Mouse (Mus musculus) lung, adult 18-20 months (tissue): ENCODE data around the gene Plxnb3.
"Not testable (repeated sequence)": the region's sequence is repeated elsewhere in the genome, so short reads cannot be mapped to it uniquely, and the experiment has no call there.

Experiments
- DNase-seq, 2 experiments: peaks; one replicate each; pipeline ENCODE4 v3.0.0; 2022; ENCODE audit warnings: mixed read lengths in 2 of 2

The Plxnb3 gene

DNA sequence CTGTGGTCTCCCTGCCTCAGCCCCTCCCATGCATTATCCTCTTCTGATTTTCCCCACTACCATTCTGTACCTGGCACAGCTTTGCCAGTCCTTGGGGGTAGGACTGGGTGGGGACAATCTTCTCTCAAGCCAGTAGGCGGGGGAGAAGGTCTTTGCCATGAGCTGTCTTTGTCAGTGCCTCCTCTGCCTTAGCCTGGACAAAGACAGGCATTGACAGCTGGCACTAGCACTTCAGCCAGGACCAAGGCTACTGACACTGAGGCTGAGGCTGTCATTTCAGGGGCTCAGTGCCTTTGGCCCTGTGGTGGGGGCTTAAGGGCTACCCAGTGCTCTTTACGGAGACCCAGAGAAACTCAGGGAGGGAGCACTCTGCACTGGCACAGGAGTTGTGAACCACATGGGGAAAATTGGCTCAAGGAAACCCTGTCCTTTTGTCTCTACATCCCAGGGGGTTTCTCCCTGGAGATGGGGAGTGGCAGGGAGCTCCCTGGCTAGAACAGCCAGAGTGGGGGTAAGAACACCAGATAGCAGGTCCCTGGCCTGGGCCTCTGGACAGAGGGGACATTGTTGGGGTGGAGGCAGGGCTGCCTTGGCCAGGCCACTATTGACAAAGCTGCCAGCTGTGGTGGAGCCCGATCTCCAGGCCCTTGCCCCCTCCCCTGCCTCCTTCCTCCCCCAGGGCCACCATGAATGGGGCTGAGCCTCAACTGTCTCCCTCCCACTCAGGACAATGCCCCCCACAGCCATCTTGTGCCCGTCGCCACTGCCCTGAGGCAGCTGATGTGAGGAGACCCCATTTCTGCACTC lies at the start of gene Plxnb3:
Plxnb3 (plus strand) TSS at position 757 of the 807 bp plus-strand sequence.
- DNase-seq, result no peak

DNA sequence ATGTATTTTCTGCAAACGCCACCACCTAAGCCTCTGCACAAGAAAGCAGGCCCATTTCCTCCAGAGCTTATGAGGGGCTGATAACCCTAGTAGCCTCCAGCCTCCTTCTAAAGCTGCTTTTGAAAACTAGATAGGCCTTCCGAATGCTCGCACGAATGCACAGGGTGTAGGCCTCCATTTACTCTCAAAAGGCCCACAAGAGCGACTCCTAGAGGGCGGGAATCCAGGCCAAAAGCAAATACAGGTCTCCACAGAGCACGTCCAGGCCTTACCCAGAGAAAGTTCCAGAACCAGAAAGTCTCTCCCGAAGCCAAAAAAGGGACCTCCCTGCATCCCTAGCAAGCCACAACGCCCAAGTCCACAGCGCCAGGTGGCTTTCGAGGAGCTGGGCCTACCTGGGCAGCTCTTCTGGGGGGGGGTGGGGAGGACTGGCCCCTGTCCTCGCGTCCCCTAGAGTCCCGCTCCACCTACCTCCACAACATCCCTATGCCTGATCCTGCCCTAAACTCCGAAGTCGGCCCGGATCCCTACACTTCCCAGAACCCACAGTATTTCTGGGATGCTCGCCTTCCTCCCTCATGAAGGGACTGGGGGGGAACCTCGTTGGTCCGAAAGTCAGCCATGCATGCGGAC lies 41.3 kb upstream of the Plxnb3 start:
- peak; percentile 32 to 60 for DNase-seq

DNA sequence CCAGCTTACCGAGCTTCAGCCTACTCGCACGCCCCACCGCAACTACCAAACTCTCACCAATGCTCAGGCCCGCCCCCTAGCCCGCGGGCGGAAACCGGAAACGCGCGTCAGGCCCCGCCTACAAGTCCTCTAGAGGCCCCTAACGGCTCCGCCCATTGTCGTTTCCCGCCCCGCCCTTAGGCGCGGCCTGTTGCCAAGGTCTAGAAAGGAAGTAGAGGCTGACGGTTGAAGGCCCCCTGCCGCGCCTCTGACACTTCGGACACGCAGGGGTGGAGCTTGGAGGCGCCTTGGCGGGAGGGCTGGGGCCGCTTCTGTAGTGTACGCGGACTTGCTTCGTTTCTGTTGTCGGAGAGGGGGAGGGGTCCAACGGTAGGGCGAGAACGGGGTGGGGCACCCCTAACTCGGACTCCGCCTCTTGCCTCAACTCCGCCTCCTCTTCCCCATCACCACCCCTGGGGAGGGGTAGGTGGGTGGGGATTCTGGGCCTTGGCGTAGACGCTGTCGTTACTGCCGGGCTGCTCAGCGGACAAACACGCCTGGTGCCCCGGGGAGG lies 40.7 kb upstream of the Plxnb3 start, which contains the start of the genes Bcap31 and Abcd1:
Bcap31 (minus strand) TSS at position 67 of the 553 bp plus-strand sequence.
Abcd1 (plus strand) TSS at position 489 of the 553 bp plus-strand sequence.
- DNase-seq, result peak; percentile 95 to 96

DNA sequence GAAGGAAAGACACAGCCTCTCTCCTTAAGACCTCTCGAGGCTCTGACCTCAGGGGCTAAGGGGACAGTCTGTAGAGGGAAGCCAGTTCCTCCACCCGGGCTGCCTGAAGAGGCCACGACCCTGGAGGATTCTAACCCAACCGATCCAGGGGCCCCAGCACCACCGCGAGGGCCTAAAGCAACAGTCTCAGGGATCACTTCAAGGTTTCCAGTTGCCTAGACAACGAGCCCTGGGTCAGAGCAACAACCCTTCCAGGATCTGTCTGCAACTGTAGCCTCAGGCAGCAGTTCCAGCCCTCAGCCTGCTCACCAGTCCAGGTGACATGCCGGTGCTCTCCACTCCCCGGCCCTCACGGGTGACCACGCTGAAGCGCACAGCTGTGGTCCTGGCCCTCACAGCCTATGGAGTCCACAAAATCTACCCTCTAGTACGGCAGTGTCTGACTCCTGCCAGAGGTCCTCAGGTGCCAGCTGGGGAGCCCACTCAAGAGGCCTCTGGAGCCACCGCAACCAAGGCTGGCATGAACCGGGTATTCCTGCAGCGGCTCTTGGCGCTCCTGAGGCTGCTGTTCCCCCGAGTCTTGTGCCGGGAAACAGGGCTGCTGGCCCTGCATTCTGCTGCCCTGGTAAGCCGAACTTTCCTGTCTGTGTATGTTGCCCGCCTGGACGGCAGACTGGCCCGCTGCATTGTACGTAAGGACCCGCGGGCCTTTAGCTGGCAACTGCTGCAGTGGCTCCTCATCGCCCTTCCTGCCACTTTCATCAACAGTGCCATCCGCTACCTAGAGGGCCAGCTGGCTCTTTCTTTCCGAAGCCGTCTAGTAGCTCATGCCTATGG lies 40.0 kb upstream of the Plxnb3 start:
- DNase-seq, result peak; percentile 11 to 17

DNA sequence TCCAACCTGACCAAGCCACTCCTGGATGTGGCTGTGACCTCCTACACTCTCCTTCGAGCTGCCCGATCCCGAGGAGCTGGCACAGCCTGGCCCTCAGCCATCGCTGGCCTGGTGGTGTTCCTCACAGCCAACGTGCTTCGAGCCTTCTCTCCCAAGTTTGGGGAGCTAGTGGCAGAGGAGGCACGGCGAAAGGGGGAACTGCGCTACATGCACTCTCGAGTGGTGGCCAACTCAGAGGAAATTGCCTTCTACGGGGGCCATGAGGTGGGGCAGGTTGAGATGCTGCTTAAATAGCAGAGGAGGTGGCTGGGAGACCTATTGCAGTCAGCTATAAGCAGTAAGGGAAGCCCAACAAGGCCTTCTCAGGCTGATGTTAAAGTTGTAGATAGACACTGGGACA lies 39.2 kb upstream of the Plxnb3 start:
- peak in 1 of 2 experiments; percentile 29 for DNase-seq

- peak; percentile 4 to 23 for DNase-seq
These were observed 38.6 kb upstream of the Plxnb3 start for GRCm38 (mm10) chrX:73718271-73718670.

- DNase-seq, result peak; percentile 51 to 65
These were observed 38.1 kb upstream of the Plxnb3 start for GRCm38 (mm10) chrX:73718686-73719362.

DNA sequence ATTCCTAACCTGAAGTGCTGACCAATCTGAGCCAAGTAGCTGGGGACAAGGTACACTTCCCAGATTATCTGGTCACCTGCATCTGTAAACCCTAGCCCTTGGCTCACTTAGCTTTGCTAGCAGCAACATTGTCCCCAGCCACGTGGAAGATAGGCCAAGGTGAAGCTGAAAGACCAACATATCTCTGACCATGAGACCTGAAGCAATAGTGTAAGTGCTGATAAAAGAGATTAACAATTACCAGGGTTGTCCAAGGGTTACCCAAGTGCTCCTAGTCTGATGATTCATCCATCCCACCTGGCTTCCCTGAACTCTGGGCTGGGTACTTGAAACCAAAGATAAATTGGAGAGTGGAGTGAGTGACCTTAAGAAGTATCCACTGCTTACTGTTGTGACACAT lies 26.0 kb upstream of the Plxnb3 start:
- no peak for DNase-seq

DNA sequence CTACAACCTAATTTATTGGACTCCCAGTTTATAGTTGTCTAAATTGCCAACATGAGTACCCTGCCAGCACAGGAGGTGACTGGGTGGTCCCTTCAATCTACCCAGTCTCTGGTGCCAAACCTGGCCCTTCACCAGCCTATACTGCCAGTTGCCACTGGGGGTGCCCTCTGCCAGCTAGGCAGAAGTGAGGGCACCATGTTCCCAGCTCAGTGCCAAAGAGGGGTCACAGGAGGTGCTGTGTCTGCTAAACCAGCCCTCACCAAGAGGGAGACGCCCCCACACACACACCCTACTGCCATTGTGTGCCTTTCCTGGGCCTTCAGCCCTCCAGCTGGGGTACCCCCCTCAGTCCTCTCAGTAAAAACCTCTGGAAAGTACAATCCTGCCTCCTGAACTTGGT lies 18.7 kb upstream of the Plxnb3 start:
- no peak for DNase-seq

- no peak for DNase-seq
These were observed 17.7 kb upstream of the Plxnb3 start for GRCm38 (mm10) chrX:73739151-73739550.

- not testable (repeated sequence) for DNase-seq
These were observed 17.0 kb upstream of the Plxnb3 start for GRCm38 (mm10) chrX:73739841-73740240.

- DNase-seq, result peak in 1 of 2 experiments; percentile 12
These were observed 12.0 kb upstream of the Plxnb3 start for GRCm38 (mm10) chrX:73744774-73745481.

DNA sequence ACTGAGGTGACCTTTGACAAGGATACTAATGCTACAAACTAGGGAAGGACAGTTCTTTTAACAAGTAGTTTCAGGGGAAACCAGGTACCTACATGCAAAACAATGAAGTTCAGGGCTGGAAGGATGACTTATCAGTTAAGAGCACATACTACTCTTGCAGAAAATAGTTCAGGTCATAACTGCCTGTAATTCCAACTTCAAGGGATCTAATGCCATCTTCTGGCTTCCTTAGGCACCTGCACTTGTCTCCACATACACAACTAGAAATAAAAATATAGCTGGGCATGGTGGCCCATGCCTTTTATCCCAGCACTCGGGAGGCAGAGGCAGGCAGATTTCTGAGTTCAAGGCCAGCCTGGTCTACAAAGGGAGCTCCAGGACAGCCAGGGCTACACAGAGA lies 7.9 kb upstream of the Plxnb3 start:
- DNase-seq, result no peak

- DNase-seq, result no peak
These were observed 1.9 kb downstream of the Plxnb3 start for GRCm38 (mm10) chrX:73758611-73759290.

- DNase-seq, result peak; percentile 65 to 69
These were observed 8.4 kb downstream of the Plxnb3 start for GRCm38 (mm10) chrX:73765311-73765710.

DNA sequence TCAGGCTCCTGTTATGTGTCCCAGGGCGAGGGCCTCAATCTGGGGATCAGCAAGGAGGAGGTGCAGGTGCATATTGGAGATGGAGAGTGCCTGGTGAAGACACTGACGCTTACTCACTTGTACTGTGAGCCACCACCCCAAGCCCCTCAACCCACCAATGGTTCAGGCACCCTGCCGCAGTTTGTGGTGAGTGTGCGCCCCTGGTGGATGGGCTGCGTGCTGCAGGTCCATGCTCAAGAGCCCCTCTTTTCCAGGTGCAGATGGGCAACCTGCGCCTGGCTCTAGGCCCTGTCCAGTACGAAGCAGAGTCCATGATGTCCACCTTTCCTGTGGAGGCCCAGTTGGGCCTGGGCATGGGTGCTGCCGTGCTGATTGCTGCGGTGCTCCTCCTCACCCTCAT lies 10.4 kb downstream of the Plxnb3 start:
- no peak for DNase-seq

DNA sequence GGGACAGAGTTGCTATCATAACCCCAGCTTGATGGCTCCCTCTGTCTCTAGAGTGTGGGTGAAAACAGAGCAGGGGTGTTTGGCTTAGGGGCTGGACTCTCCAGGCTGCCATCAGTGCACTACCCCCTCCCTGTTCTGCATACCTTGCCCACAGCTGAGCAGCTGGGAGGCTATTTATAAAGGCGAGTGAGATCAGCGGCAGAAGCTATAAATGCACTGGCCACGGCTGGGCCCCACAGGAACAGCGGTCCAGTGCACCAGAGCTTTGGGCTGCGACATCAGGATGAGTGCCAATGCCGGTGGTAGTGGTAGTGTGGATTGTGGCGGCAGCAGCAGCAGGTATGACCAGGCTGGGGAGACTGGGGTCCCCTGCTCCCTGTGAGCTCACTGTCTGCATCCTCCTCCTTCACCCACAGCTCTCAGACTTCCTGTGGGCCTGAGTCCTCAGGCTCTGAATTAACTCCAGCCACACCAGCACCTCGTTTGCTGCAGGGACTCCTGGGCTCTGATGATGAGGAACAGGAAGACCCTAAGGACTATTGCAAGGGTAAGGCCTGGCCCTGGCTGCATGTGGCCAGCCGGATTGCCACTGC lies 17.4 kb downstream of the Plxnb3 start, which contains the start of gene Srpk3:
Srpk3 (plus strand) TSS at position 238 of the 593 bp plus-strand sequence.
- DNase-seq, result no peak

DNA sequence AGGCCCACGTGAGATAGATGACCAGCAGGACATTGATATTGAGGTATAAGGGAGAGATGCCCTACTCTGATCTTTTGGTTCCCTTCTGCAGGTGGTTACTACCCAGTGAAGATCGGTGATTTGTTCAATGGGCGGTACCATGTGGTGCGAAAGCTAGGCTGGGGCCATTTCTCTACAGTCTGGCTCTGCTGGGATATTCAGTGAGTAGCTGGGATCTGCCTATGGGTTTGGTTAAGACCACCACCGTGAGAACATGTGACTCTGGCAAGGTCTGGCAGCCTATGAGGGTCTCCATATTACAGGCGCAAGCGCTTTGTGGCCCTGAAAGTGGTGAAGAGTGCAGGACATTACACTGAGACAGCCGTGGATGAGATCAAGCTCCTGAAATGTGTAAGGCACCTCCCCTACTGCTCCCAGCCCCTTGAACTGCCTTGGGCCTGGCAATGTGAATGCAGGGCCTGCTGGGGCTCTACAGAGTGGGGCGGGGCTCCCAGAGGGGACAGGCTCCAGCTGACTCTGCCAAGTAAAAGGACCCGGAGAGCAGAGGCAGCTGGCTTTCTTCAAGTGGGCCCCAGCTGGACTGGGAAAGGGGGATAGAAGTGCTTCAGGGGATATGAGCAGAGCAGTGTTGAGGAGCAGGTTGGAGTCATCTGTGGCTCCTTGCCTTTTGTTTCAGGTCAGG lies 18.1 kb downstream of the Plxnb3 start:
- no peak for DNase-seq

GRCm38 (mm10) chrX:73782227-73782626 lies 25.3 kb downstream of the Plxnb3 start:
- no peak for DNase-seq

GRCm38 (mm10) chrX:73785666-73786065 lies 28.8 kb downstream of the Plxnb3 start:
- no peak for DNase-seq
